Mouse (Mus musculus): ENCODE data around the gene Pappa. TPM values are rescaled to one million over a fixed set of nuclear protein-coding genes. Genes with fewer than 3 reads are reported as not detected.

Gene Pappa
- polyA plus RNA-seq, 1 experiment from 2014 or later = 1.7 TPM

DNA sequence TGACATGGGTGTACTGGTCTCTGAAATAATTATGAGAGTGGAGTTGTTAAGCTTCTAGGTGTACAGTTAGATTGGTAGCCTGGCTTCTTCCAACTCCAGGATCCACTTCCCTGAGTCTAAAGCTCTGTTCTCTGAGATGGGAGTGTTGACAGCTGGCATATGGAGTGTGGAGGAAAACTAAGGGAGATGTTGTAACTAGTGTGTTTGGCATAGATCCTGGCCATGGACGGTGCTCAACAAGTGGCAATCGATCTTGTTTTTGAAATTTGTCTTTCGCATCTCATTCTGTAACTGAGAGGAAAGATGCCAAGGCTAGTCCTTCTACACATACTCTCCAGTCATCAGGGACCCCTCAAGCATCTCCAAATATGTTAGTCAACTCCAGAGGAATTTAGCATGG is 248.8 kb downstream of the Pappa start:
- H3K27ac ChIP-seq = no peak overlapping the region

DNA sequence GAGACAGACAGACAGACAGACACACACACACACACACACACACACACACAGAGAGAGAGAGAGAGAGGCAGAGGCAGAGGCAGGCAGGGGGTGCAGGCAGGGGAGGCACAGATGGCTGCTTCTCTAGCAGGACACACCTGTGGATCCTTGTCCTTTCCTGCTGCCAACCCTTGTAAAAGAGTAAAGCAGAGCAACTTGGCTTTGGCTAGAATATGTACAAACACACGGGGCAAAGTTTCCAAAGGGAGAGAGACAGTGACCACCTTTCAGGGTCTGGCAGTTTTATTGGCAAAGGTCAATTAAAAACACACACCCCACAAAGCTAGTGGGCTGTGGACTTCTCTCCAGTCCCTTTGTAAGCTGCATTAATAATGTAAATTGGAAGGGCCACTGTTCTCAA is 249.9 kb downstream of the Pappa start:
- H3K4me1 ChIP-seq = no peaks in the 10 kb centered on the region
- H3K9me3 ChIP-seq = 0 out of 2 replicates have a peak, but pooled peaks cover 4% of the 10 kb centered on the region
- no peaks in the 10 kb centered on the region for H3K36me3 ChIP-seq
- no peak overlapping the region for H3K27ac ChIP-seq
- H3K4me2 ChIP-seq (replicated peaks) = no peak overlapping the region
- H3K4me3 ChIP-seq = no peak overlapping the region
- no peak for ATAC-seq (ENCODE audit: insufficient number of reproducible peaks, insufficient read depth, low FRiP score, low TSS enrichment)
- H3K27me3 ChIP-seq = no peaks in the 10 kb centered on the region
- H3K9ac ChIP-seq = no peak overlapping the region
- 50% methylated on average over 1 of the region's 1 CpGs for WGBS

More for the DNA sequence above, 248.8 kb downstream of the Pappa start:
- Histone ChIP-seq H3K4me1 (no peaks in the 10 kb centered on the region), H3K4me2 (replicated peaks) (no peak overlapping the region), H3K27me3 (no peaks in the 10 kb centered on the region), H3K9ac (no peak overlapping the region), H3K9me3 (0 out of 2 replicates have a peak, but pooled peaks cover 4% of the 10 kb centered on the region), H3K4me3 (no peak overlapping the region), H3K36me3 (no peaks in the 10 kb centered on the region)
- 88% methylated on average over 3 of the region's 3 CpGs for WGBS
- ATAC-seq (ENCODE audit: insufficient number of reproducible peaks, insufficient read depth, low FRiP score, low TSS enrichment) = no peak

DNA sequence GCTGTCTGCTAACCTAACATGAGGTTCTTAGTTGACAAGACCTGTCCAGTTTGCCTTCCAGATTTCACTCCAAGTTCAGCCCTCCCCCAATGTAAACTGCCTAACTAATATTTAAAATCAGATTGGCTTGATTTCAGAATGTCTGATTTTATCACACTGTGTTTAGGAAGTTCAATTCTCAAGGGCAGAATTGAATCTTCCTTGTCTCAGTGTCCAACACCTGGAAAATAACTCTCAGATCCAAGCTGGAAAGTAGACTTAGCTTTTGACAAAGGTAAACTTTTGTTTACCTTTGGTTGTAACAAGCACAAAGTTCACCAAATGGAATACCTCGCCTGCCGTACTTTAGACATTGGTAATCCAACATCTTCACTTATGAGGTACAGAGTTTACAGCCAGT is 252.6 kb downstream of the Pappa start:
- no peaks in the 10 kb centered on the region for H3K4me1 ChIP-seq
- no peaks in the 10 kb centered on the region for H3K27me3 ChIP-seq
- no peak overlapping the region for H3K9ac ChIP-seq
- H3K4me2 ChIP-seq (replicated peaks) = no peak overlapping the region
- WGBS = 85% methylated on average over 2 of the region's 2 CpGs
- H3K9me3 ChIP-seq = no peaks in the 10 kb centered on the region
- no peak overlapping the region for H3K27ac ChIP-seq
- no peaks in the 10 kb centered on the region for H3K36me3 ChIP-seq
- H3K4me3 ChIP-seq = no peak overlapping the region
- no peak for ATAC-seq (ENCODE audit: insufficient number of reproducible peaks, insufficient read depth, low FRiP score, low TSS enrichment)

DNA sequence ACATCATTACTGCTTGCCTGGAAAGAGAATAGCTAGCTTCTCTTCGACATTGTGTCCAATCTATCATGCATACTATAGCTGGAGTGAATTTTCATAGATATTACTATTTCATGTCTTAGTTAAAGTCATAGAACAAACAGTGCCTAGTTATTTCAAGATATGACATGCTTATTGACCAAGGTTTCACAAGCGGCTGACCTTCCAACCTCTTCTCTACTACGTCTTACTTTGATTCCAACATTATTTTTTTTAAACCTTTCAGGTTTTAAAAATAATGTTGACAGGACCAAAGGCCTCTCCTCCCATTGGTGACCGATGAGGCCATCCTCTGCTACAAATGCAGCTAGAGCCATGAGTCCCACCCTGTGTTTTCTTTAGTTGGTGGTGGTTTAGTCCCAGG is 255.5 kb downstream of the Pappa start:
- no peaks in the 10 kb centered on the region for H3K27me3 ChIP-seq
- ATAC-seq (ENCODE audit: insufficient number of reproducible peaks, insufficient read depth, low FRiP score, low TSS enrichment) = no peak
- H3K4me3 ChIP-seq = no peak overlapping the region
- WGBS = 87% methylated on average over 4 of the region's 4 CpGs
- H3K27ac ChIP-seq = no peak overlapping the region
- no peaks in the 10 kb centered on the region for H3K9me3 ChIP-seq
- no peaks in the 10 kb centered on the region for H3K4me1 ChIP-seq
- no peak overlapping the region for H3K9ac ChIP-seq
- H3K4me2 ChIP-seq (replicated peaks) = no peak overlapping the region
- no peaks in the 10 kb centered on the region for H3K36me3 ChIP-seq

DNA sequence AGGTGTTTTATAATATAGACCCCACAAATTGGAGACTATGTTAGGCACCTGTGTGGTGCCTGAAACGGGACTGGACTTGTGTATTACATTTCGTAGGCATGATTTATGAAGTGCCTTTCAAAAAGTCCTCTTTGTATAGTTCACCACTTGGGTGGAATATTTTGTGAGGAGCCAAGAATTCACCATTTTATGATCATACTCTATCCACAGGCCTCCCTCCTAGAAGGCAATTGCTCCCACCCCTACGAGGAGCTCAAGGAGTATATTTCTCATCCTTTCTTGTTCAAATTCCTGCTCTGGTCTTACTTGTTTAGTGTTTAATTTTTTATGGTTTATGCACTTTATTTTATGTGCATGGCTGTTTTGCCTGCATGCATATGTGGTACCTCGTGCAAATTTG is 259.1 kb downstream of the Pappa start:
- Histone ChIP-seq H3K4me3 (no peak overlapping the region), H3K36me3 (no peaks in the 10 kb centered on the region), H3K9ac (no peak overlapping the region), H3K4me1 (no peaks in the 10 kb centered on the region), H3K9me3 (no peaks in the 10 kb centered on the region), H3K4me2 (replicated peaks) (no peak overlapping the region), H3K27me3 (no peaks in the 10 kb centered on the region), H3K27ac (no peak overlapping the region)
- ATAC-seq (ENCODE audit: insufficient number of reproducible peaks, insufficient read depth, low FRiP score, low TSS enrichment) = no peak
- 89% methylated on average over 4 of the region's 4 CpGs for WGBS

DNA sequence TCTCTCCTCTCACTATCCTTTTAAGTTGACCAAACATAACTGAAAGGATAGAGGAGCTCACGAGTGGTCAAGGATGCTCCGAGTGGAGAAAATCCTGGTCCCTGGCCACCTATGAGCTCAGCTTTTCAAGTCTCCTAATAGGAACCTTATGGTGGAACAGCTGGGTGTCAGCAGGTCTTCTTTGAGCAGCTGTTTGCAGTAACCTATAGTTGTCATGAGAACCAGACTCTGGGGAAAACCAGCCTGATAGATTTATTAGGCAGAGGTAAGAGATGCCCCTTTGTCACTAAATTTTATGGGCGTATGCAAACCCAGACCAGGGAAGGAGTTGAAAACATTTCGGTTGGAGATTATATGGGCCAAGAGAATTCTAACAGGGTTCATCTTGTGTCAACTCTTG is 267.0 kb downstream of the Pappa start:
- H3K4me1 ChIP-seq = no peaks in the 10 kb centered on the region
- no peaks in the 10 kb centered on the region for H3K36me3 ChIP-seq
- H3K27ac ChIP-seq = no peak overlapping the region
- no peaks in the 10 kb centered on the region for H3K9me3 ChIP-seq
- H3K4me3 ChIP-seq = no peak overlapping the region
- H3K27me3 ChIP-seq = no peaks in the 10 kb centered on the region
- no peak for ATAC-seq (ENCODE audit: insufficient number of reproducible peaks, insufficient read depth, low FRiP score, low TSS enrichment)
- H3K4me2 ChIP-seq (replicated peaks) = no peak overlapping the region
- 46% methylated on average over 4 of the region's 4 CpGs for WGBS
- no peak overlapping the region for H3K9ac ChIP-seq

DNA sequence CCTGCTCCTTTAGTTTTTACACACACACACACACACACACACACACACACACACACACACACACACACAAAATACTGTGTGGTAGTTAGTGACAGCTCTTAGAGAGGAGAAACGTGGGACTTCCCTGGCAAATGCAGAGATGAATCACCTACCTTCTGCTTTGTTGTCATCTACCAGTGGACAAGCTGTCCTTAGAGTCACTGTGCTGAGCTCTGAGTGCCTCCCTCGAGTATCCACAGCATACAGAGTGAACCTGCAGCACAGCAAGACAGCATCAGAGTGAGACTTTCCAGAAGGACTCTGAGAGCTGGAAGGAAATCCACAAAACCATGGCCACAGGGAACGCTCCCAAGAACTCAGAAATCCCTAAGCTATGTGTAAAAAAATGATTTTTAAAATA is 272.8 kb downstream of the Pappa start:
- Histone ChIP-seq H3K4me3 (no peak overlapping the region), H3K27me3 (no peaks in the 10 kb centered on the region), H3K36me3 (no peaks in the 10 kb centered on the region), H3K4me2 (replicated peaks) (no peak overlapping the region), H3K9ac (no peak overlapping the region), H3K27ac (no peak overlapping the region), H3K4me1 (no peaks in the 10 kb centered on the region), H3K9me3 (no peaks in the 10 kb centered on the region)
- 69% methylated on average over 3 of the region's 3 CpGs for WGBS
- ATAC-seq (ENCODE audit: insufficient number of reproducible peaks, insufficient read depth, low FRiP score, low TSS enrichment) = no peak

DNA sequence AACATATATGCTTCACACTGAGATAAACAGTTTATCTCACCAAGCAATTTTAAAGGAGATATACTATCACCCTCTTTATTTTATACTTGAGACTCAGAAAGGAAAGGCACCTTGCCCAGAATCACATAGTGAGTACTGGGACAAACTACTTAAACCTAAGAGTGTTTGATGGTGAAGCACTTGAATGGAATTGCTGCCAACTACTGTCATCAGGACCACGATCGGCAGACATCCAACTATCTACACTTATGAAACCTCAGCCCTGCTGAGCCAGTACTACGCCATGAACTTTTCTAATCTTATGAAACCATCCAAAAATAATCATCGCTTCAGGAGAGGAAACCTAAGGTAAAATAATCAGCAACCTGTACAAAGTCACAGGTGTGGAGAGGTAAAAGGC is 275.5 kb downstream of the Pappa start:
- WGBS = 97% methylated on average over 4 of the region's 4 CpGs
- peaks cover 7% of the 10 kb centered on the region; the same call in 1 of the 2 replicates for H3K4me1 ChIP-seq
- no peaks in the 10 kb centered on the region for H3K27me3 ChIP-seq
- no peaks in the 10 kb centered on the region for H3K9me3 ChIP-seq
- no peak overlapping the region for H3K4me2 ChIP-seq (replicated peaks)
- no peak overlapping the region for H3K4me3 ChIP-seq
- ATAC-seq (ENCODE audit: insufficient number of reproducible peaks, insufficient read depth, low FRiP score, low TSS enrichment) = no peak
- no peak overlapping the region for H3K9ac ChIP-seq
- H3K36me3 ChIP-seq = no peaks in the 10 kb centered on the region
- H3K27ac ChIP-seq = no peak overlapping the region

DNA sequence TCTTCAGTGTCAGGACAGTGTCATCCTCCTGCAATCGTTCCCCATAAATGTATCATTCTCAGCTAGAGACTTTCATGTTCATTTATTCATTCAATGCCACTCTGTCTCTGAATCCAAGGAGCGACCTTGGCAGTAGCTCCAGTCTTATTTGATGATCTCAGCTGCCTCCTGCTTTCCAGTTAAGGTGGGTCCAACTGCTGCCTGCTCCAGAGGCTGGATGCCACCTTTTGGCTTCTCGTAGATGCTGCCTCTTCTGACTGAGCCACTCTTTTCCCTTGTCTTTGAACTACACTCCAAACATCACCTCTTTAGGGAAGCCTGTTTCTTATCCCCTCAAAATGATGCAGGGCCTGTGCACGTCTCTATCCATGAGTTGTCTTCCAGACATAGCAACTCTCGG is 278.3 kb downstream of the Pappa start:
- Histone ChIP-seq H3K4me1 (peaks cover 7% of the 10 kb centered on the region; the same call in 1 of the 2 replicates), H3K27ac (no peak overlapping the region), H3K27me3 (no peaks in the 10 kb centered on the region), H3K9ac (no peak overlapping the region), H3K36me3 (no peaks in the 10 kb centered on the region), H3K4me3 (no peak overlapping the region), H3K9me3 (no peaks in the 10 kb centered on the region), H3K4me2 (replicated peaks) (no peak overlapping the region)
- WGBS = 76% methylated on average over 5 of the region's 5 CpGs
- no peak for ATAC-seq (ENCODE audit: insufficient number of reproducible peaks, insufficient read depth, low FRiP score, low TSS enrichment)

DNA sequence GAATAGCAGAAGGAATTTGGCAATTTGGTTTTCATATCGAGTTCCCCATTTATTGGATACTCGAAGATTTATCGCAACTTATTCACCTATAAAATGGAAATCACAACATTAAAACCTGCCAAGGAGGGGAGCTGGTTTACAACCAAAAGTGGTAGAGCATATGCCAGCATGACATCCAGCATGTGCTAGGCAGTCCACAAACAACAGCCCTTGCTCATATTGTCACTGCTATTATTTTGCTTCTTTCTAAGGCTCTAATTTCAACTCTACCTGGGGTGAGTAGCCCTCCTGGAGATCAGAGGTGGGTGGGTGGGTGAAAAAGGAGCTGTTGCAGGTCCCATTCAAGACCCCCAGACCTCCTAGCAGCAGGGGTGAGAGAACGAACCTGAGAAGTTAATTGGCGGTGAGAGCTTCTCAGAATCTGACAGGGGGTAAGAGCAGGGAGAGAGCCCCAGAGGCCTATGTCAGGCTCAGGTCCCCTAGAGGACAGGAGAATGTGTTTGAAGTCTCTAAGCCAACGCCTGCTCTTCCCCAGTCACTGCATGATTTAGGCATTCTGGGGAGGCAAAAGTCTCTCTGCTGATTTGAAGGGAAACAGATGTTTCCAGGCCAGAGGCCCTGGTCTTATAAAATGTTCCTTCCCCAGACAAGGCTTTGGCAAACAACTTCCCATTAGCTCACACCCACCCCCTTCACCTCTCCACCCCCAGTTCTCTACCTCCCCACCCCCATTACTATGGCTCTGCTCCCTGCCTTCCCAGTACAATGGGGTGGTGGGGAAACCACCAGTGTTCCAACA is 279.1 kb downstream of the Pappa start:
- Histone ChIP-seq H3K27me3 (no peaks in the 10 kb centered on the region), H3K9ac (no peak overlapping the region), H3K4me3 (no peak overlapping the region), H3K4me2 (replicated peaks) (no peak overlapping the region), H3K36me3 (no peaks in the 10 kb centered on the region), H3K9me3 (no peaks in the 10 kb centered on the region), H3K27ac (no peak overlapping the region), H3K4me1 (peaks cover 7% of the 10 kb centered on the region; the same call in 1 of the 2 replicates)
- 41% methylated on average over 6 of the region's 6 CpGs for WGBS
- peak; percentile 74 for ATAC-seq (ENCODE audit: insufficient number of reproducible peaks, insufficient read depth, low FRiP score, low TSS enrichment)

Measured in embryonic facial prominence, embryonic 12.5 days (tissue).